Mouse (Mus musculus) erythroblast, embryonic 14.5 days (primary cell): ENCODE results near the gene Lyzl6.

Experiments used
- GATA1 ChIP-seq: IDR thresholded peaks from 2 replicates; pipeline ENCODE4 v1.6.1; 2012; ENCODE audit warnings: low read length, inconsistent platforms, mixed read lengths
- TAL1 ChIP-seq: IDR thresholded peaks from 3 replicates; pipeline ENCODE4 v1.6.1; 2012; ENCODE audit warnings: low read length, inconsistent platforms, mixed read lengths

DNA sequence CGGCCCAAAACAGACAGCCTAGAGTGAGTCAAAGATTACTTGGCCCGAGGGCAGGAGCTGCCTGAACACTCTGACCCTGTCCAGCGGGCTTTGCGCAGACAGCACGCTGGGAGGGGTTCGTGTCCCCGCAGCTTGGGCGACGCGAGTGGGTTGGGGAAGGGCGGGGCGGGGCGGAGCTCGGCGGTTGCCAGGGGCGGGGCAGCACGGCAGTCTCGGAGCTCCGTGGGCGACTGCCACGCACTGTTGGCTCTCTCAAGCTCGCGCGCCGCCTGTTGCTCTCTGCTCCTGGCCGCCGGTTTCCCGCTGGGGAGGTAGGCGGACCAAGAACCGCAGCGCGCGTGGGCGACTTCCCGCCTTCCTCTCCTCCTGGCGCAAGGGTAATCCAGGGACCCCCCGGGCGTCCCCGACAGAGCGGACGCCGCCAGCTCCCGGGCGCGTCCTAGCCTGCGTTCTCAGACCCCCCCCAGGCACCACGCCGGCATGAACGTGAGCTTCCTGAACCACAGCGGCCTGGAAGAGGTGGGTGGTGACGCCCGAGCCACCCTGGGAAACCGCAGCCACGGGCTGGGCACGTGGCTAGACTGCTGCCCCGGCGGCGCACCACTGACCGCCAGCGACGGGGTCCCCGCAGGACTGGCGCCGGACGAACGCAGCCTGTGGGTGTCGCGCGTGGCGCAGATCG, 10.8 kb upstream of the Lyzl6 start, which contains the start of gene Rprml:
- TF ChIP-seq GATA1 (no peak), TAL1 (no peak)
